Mouse (Mus musculus): Measurements from ENCODE around the gene Nbr1. TPM values are rescaled to one million over a fixed set of nuclear protein-coding genes. Genes with fewer than 3 reads are reported as not detected.

Nbr1 gene
- polyA plus RNA-seq (2014; fragmentation: Illumina TruSeq; extraction: RNeasy Lipid Tissue Mini Kit (QIAGEN cat#74804); ENCODE audit: low read depth, low replicate concordance): 93.6 TPM

DNA sequence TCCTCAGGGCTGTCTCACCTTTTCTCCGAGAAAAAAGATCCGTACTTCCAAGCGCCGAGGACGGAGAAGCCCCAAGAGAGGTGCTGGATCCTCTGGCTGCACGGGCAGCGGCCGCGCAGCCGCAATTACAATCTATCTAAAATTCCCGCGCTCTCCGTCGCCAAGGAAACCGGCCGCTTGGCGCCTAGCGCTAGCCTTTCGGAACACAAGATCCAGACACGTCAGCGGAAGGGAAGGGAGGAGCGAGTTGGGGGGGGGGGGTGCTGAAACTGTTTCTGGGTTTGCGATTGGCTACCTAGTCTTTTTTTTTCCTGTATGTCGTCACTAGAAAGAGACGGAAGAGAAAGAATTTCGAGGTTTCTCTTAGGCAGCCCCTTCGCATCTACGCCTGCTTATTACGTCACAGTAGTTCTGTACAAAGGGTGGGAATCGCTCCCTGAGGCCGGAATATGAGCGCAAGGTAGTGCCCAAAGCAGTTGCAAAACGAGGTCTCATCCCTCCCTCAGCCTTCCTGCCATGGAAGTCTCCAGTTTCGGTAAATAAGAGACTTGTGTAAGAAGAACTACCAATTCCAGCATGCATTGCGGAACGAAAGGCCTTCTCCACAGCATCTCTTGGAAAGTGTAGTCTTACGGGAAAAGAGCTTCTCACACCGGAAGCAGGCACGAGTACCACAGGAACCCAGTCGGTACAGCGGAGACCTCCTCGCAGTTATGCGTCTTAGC is at the start of gene Nbr1, which contains the start of gene Brca1:
TSS of gene Nbr1 (plus strand) at position 399 of the 725 bp plus-strand sequence.
TSS of gene Brca1 (minus strand) at position 205 of the 725 bp plus-strand sequence.

GRCm38 (mm10) chr11:101582054-101583035 is 30.4 kb downstream of the Nbr1 start, which contains the start of gene Tmem106a:
Tmem106a (plus strand) TSS chr11:101582242.

DNA sequence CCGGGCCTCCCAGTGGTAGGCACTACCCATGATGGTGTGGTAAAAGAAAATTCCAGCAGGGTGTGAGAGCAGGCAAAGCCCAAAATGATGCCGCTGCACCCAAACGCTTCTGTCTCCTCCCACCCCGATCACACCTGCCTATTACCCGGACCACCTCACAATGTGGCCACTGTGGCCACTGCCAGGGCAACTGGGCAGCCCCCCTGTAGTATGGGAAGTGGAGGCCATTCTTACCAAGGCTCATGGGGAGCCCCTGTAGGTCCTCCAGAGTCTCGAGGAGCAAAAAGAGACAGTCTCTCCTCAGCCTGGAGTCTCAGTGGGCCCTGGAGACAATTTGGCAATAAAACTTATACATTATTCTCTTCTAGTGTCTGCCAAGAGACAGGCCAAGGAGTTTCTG is 47.2 kb downstream of the Nbr1 start, which contains the start of gene Gm11634:
TSS of gene Gm11634 (minus strand) at position 101 of the 400 bp plus-strand sequence.

DNA sequence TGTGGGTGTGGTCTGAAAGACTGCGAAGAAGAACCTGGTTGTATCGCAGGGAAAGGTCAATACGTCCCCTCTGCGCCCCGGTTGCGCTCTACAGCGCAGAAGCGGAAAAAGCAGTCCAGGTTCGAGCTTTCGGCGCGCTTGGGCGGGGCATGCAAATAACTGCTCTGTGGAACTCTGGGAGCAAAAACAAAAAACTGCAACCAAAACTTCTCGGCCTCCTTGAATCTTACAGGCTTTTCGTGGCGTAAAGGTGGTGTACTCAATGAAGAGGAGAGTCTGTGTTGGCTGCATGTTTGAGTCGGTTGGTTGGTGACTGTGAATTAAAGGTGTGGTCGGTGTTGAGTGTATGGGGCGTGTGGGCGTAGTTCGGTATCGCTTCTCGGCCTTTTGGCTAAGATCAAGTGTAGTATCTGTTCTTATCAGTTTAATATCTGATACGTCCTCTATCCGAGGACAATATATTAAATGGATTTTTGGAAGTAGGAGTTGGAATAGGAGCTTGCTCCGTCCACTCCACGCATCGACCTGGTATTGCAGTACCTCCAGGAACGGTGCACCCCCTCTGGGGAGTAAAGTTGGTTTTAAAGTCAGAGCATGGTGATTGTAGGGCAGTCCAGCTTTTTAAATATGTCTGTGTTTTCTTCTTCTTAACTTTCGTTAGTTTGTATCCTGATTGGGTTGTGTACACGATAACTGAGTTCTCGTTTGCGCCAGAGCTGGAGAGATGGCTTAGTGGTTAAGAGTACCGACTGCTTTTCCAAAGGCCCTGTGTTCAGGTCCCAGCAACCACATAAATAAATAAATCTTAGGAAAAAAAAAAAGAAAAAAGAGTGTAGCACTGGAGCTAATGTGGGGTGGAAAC is 75.3 kb downstream of the Nbr1 start, which contains the start of gene Rdm1:
TSS of gene Rdm1 (plus strand) at position 201 of the 862 bp plus-strand sequence.

Other genes starting within 250 kb of the Nbr1 start
- 151 TPM for gene Becn1, start 249.9 kb upstream of the Nbr1 start, polyA plus RNA-seq (2014; fragmentation: Illumina TruSeq; extraction: RNeasy Lipid Tissue Mini Kit (QIAGEN cat#74804); ENCODE audit: low read depth, low replicate concordance)
- gene Psme3, start 235.9 kb upstream of the Nbr1 start, polyA plus RNA-seq (2014; fragmentation: Illumina TruSeq; extraction: RNeasy Lipid Tissue Mini Kit (QIAGEN cat#74804); ENCODE audit: low read depth, low replicate concordance): 64.9 TPM
- 2.3 TPM for gene Aoc2, start 227.1 kb upstream of the Nbr1 start, polyA plus RNA-seq (2014; fragmentation: Illumina TruSeq; extraction: RNeasy Lipid Tissue Mini Kit (QIAGEN cat#74804); ENCODE audit: low read depth, low replicate concordance)
- 318 TPM for gene Aoc3, start 221.5 kb upstream of the Nbr1 start, polyA plus RNA-seq (2014; fragmentation: Illumina TruSeq; extraction: RNeasy Lipid Tissue Mini Kit (QIAGEN cat#74804); ENCODE audit: low read depth, low replicate concordance)
- 0.88 TPM for gene G6pc, start 184.6 kb upstream of the Nbr1 start, polyA plus RNA-seq (2014; fragmentation: Illumina TruSeq; extraction: RNeasy Lipid Tissue Mini Kit (QIAGEN cat#74804); ENCODE audit: low read depth, low replicate concordance)
- gene Aarsd1, start 134.5 kb upstream of the Nbr1 start, polyA plus RNA-seq (2014; fragmentation: Illumina TruSeq; extraction: RNeasy Lipid Tissue Mini Kit (QIAGEN cat#74804); ENCODE audit: low read depth, low replicate concordance): 37.5 TPM
- 1.8 TPM for gene Gm27029, start 127.4 kb upstream of the Nbr1 start, polyA plus RNA-seq (2014; fragmentation: Illumina TruSeq; extraction: RNeasy Lipid Tissue Mini Kit (QIAGEN cat#74804); ENCODE audit: low read depth, low replicate concordance)
- gene Rundc1, start 127.1 kb upstream of the Nbr1 start, polyA plus RNA-seq (2014; fragmentation: Illumina TruSeq; extraction: RNeasy Lipid Tissue Mini Kit (QIAGEN cat#74804); ENCODE audit: low read depth, low replicate concordance): 20.2 TPM
- 19.3 TPM for gene Ptges3l, start 126.8 kb upstream of the Nbr1 start, polyA plus RNA-seq (2014; fragmentation: Illumina TruSeq; extraction: RNeasy Lipid Tissue Mini Kit (QIAGEN cat#74804); ENCODE audit: low read depth, low replicate concordance)
- gene Rpl27, start 109.9 kb upstream of the Nbr1 start, polyA plus RNA-seq (2014; fragmentation: Illumina TruSeq; extraction: RNeasy Lipid Tissue Mini Kit (QIAGEN cat#74804); ENCODE audit: low read depth, low replicate concordance): 510 TPM
- 37.6 TPM for gene Ifi35, start 103.7 kb upstream of the Nbr1 start, polyA plus RNA-seq (2014; fragmentation: Illumina TruSeq; extraction: RNeasy Lipid Tissue Mini Kit (QIAGEN cat#74804); ENCODE audit: low read depth, low replicate concordance)
- 13.9 TPM for gene Rnd2, start 87.2 kb upstream of the Nbr1 start, polyA plus RNA-seq (2014; fragmentation: Illumina TruSeq; extraction: RNeasy Lipid Tissue Mini Kit (QIAGEN cat#74804); ENCODE audit: low read depth, low replicate concordance)
- 95.9 TPM for gene Vat1, start 85.9 kb upstream of the Nbr1 start, polyA plus RNA-seq (2014; fragmentation: Illumina TruSeq; extraction: RNeasy Lipid Tissue Mini Kit (QIAGEN cat#74804); ENCODE audit: low read depth, low replicate concordance)
- gene Brca1, start 194 bp upstream of the Nbr1 start, polyA plus RNA-seq (2014; fragmentation: Illumina TruSeq; extraction: RNeasy Lipid Tissue Mini Kit (QIAGEN cat#74804); ENCODE audit: low read depth, low replicate concordance): 0.96 TPM
- 24.1 TPM for gene Tmem106a, start 30.1 kb downstream of the Nbr1 start, polyA plus RNA-seq (2014; fragmentation: Illumina TruSeq; extraction: RNeasy Lipid Tissue Mini Kit (QIAGEN cat#74804); ENCODE audit: low read depth, low replicate concordance)
- 1.4 TPM for gene Gm11634, start 47.1 kb downstream of the Nbr1 start, polyA plus RNA-seq (2014; fragmentation: Illumina TruSeq; extraction: RNeasy Lipid Tissue Mini Kit (QIAGEN cat#74804); ENCODE audit: low read depth, low replicate concordance)
- gene Rdm1, start 75.0 kb downstream of the Nbr1 start, polyA plus RNA-seq (2014; fragmentation: Illumina TruSeq; extraction: RNeasy Lipid Tissue Mini Kit (QIAGEN cat#74804); ENCODE audit: low read depth, low replicate concordance): 33.6 TPM
- gene Arl4d, start 113.4 kb downstream of the Nbr1 start, polyA plus RNA-seq (2014; fragmentation: Illumina TruSeq; extraction: RNeasy Lipid Tissue Mini Kit (QIAGEN cat#74804); ENCODE audit: low read depth, low replicate concordance): 21.8 TPM
- gene Dhx8, start 180.8 kb downstream of the Nbr1 start, polyA plus RNA-seq (2014; fragmentation: Illumina TruSeq; extraction: RNeasy Lipid Tissue Mini Kit (QIAGEN cat#74804); ENCODE audit: low read depth, low replicate concordance): 15.2 TPM
- 40.5 TPM for gene Etv4, start 233.2 kb downstream of the Nbr1 start, polyA plus RNA-seq (2014; fragmentation: Illumina TruSeq; extraction: RNeasy Lipid Tissue Mini Kit (QIAGEN cat#74804); ENCODE audit: low read depth, low replicate concordance)